Mouse (Mus musculus) ES-E14 (cell line): ENCODE data around the gene Edil3. TPM values are rescaled to one million over a fixed set of nuclear protein-coding genes. Genes with fewer than 3 reads are reported as not detected.
"Not testable (repeated sequence)": the region's sequence is repeated elsewhere in the genome, so short reads cannot be mapped to it uniquely, and the experiment has no call there.

Experiments used
- DNase-seq: peaks from one replicate; pipeline ENCODE4 v3.0.0-alpha.2; 2013; ENCODE audit warnings: low read depth, low spot score
- H3K27ac ChIP-seq: 2 replicates; pipeline ENCODE4 v1.5.1; 2012; ENCODE audit warnings: low read depth, mild to moderate bottlenecking, low read length, moderate library complexity, mixed read lengths; ENCODE audit not compliant: poor library complexity, insufficient read depth, severe bottlenecking
- H3K36me3 ChIP-seq: 2 replicates; pipeline ENCODE4 v1.6.1; 2012; ENCODE audit warnings: mild to moderate bottlenecking, low read length, moderate library complexity, mixed read lengths; ENCODE audit not compliant: control insufficient read depth, poor library complexity, insufficient read depth, severe bottlenecking
- H3K4me1 ChIP-seq, 2 experiments: fragments of 150-350 bp in 1 of 2; sonication (generic) in 1 of 2; 2 replicates each; pipeline ENCODE4 v1.6.1; 2012; ENCODE audit warnings: low read length in 2 of 2, mild to moderate bottlenecking in 1 of 2, mixed read lengths in 1 of 2; ENCODE audit not compliant: control insufficient read depth in 2 of 2, insufficient read depth in 2 of 2, poor library complexity in 1 of 2
- H3K4me3 ChIP-seq, 2 experiments: fragments of 150-350 bp in 1 of 2; sonication (generic) in 1 of 2; 2 replicates each; pipeline ENCODE4 v1.5.1; 2012; ENCODE audit warnings: low read length in 2 of 2, low read depth in 1 of 2, mild to moderate bottlenecking in 1 of 2, mixed read lengths in 1 of 2; ENCODE audit not compliant: insufficient read depth in 1 of 2, poor library complexity in 1 of 2, severe bottlenecking in 1 of 2
- H3K9ac ChIP-seq: 2 replicates; pipeline ENCODE4 v1.6.1; 2012; ENCODE audit warnings: low read depth, mild to moderate bottlenecking, low read length, mixed read lengths; ENCODE audit not compliant: poor library complexity, insufficient read depth, severe bottlenecking
- H3K9me3 ChIP-seq: fragments of 150-350 bp; sonication (generic); 2 replicates; pipeline ENCODE4 v1.6.1; 2012; ENCODE audit warnings: low read depth, mild to moderate bottlenecking, low read length; ENCODE audit not compliant: control insufficient read depth, insufficient read depth
- CHD2 ChIP-seq: IDR thresholded peaks from 2 replicates; pipeline ENCODE4 v1.6.1; 2014; ENCODE audit warnings: mild to moderate bottlenecking, low read depth, low read length, inconsistent platforms
- HCFC1 ChIP-seq: IDR thresholded peaks from 2 replicates; pipeline ENCODE4 v1.6.1; 2012; ENCODE audit warnings: low read length, inconsistent platforms, borderline replicate concordance; ENCODE audit not compliant: insufficient read depth
- MAFK ChIP-seq: IDR thresholded peaks from 2 replicates; pipeline ENCODE4 v1.6.1; 2014; ENCODE audit warnings: mild to moderate bottlenecking, low read depth, low read length, inconsistent platforms; ENCODE audit not compliant: insufficient read depth
- ZC3H11A ChIP-seq: IDR thresholded peaks from 2 replicates; pipeline ENCODE4 v1.6.1; 2012; ENCODE audit warnings: low read depth, mild to moderate bottlenecking, inconsistent platforms, low read length, borderline replicate concordance
- ZNF384 ChIP-seq: IDR thresholded peaks from 2 replicates; pipeline ENCODE4 v1.6.1; 2012; ENCODE audit warnings: low read depth, low read length, inconsistent platforms
- in situ Hi-C, 2 experiments: fragments of 600-800 bp; cut with MboI; formaldehyde crosslinking; loops; one replicate each; pipeline ENCODE4 v1.15.1; 2025; ENCODE audit warnings: low sequenced_read_pairs in 2 of 2, inconsistent platforms in 1 of 2; ENCODE audit not compliant: unreplicated experiment in 2 of 2
- total RNA-seq: library from RNA; depleted of rRNA; stranded (reverse); fragments of 300-350 nt; gene quantifications from 2 replicates; pipeline ENCODE4 v1.2.3, GENCODE M21; 2012

The Edil3 gene
- total RNA-seq, 1 experiment: 0.89 TPM

- H3K27ac ChIP-seq: no peak overlapping the region
- no peaks in the 10 kb centered on the region for H3K36me3 ChIP-seq
- no peak overlapping the region for H3K9ac ChIP-seq
- in situ Hi-C loops: no loop called here
- no peaks in the 10 kb centered on the region for H3K4me1 ChIP-seq
- no peaks in the 10 kb centered on the region for H3K9me3 ChIP-seq
- TF ChIP-seq CHD2 (no peak), MAFK (no peak), ZC3H11A (no peak), ZNF384 (no peak), HCFC1 (no peak)
- DNase-seq: no peak
- H3K4me3 ChIP-seq: no peak overlapping the region
Observed at GRCm38 (mm10) chr13:89041495-89041894, 220.2 kb downstream of the Edil3 start.

DNA sequence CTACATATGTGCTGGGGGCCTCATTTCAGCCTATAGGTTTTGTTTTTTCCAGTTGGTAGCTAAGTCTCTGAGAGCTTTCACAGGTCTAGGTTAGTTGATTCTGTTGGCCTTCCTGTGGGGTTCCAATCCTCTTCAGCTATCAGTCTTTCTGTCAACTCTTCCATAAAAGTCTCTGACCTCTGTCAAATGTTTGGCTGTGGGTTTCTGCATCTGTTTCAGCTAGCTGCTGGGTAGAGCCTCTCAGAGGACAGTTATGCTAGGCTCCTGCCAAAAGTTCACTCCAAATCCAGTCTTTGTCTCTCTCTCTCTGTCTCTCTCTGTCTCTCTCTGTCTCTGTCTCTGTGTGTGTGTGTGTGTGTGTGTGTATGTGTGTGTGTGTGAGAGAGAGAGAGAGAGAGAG is 248.9 kb downstream of the Edil3 start:
- H3K27ac ChIP-seq, H3K9me3 ChIP-seq, H3K4me3 ChIP-seq, H3K9ac ChIP-seq, H3K36me3 ChIP-seq, DNase-seq, H3K4me1 ChIP-seq, in situ Hi-C loops: not testable (repeated sequence)

DNA sequence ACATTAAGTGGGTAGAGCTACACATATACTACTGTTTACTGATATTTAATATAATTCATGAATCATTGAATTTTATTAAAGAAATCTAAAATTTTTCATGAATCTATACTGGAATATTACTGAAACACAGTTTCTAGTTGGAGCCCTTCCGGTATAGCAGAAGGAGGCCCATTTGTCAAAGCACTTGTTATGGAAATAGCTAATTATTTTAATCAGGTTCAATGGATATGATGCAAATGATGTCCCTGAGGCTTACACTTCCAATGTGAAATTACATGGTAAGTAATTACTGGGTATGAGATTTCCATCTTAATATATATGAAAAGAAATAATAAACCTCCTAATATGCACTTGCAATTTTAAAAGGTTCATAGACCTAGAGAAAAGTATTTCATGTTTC is 254.9 kb downstream of the Edil3 start:
- no peak overlapping the region for H3K9ac ChIP-seq
- no peak overlapping the region for H3K4me3 ChIP-seq
- no peaks in the 10 kb centered on the region for H3K4me1 ChIP-seq
- no peak for DNase-seq
- H3K9me3 ChIP-seq: no peaks in the 10 kb centered on the region
- no peak overlapping the region for H3K27ac ChIP-seq
- in situ Hi-C loops: no loop called here
- TF ChIP-seq ZNF384 (no peak), ZC3H11A (no peak), CHD2 (no peak), MAFK (no peak), HCFC1 (no peak)
- H3K36me3 ChIP-seq: no peaks in the 10 kb centered on the region

DNA sequence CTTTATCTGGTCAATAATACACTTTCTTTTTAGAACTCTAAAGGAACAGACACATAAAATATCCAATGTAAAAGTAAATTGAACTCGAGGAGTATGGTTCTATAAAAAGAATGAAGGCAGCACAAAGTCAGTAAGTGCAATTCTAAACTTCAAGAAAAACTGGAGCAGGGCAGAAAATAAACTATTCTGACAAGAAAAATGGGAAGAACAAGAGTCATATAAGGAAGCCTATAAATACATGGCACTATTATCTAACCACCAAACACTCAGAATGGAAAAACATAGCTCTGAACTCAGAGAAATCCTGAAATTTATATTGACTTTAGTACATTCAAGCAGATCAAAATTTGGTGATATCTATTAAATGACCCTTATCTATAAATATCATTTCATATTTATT is 284.6 kb downstream of the Edil3 start:
- no peaks in the 10 kb centered on the region for H3K36me3 ChIP-seq
- H3K4me1 ChIP-seq: no peaks in the 10 kb centered on the region
- no peak for TF ChIP-seq ZC3H11A
- DNase-seq: no peak
- H3K9ac ChIP-seq: no peak overlapping the region
- in situ Hi-C loops: no loop called here
- H3K9me3 ChIP-seq: no peaks in the 10 kb centered on the region
- no peak overlapping the region for H3K27ac ChIP-seq
- no peak overlapping the region for H3K4me3 ChIP-seq

DNA sequence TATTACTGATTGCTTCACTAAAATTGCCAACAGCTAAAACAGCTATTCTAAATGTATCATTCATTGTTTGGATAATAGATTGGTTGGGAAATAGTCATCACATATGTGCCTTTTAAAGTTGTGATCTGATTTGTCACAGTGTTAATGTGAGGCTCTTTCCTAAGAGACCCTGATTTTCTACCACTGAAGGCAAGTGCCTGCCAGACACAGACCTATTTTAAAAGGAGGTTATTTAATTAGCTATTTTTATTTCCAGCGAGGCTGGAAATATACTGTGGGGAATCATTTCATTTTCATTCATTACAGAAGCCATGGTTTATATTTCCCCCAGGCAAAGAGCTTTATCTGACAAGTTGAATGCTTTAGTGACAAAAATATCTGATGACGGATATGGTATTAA is 296.3 kb downstream of the Edil3 start:
- Histone ChIP-seq H3K36me3 (no peaks in the 10 kb centered on the region), H3K4me3 (no peak overlapping the region), H3K9me3 (no peaks in the 10 kb centered on the region), H3K4me1 (no peaks in the 10 kb centered on the region), H3K27ac (no peak overlapping the region), H3K9ac (no peak overlapping the region)
- no peak for DNase-seq
- in situ Hi-C loops: no loop called here
- TF ChIP-seq ZNF384: no peak
- no peak for TF ChIP-seq ZC3H11A
- TF ChIP-seq CHD2: no peak
- no peak for TF ChIP-seq MAFK
- no peak for TF ChIP-seq HCFC1
